Mouse (Mus musculus) heart, embryonic 12.5 days (tissue): ENCODE data around the gene Tcl1b1. TPM values are rescaled to one million over a fixed set of nuclear protein-coding genes. Genes with fewer than 3 reads are reported as not detected.
"Not testable (repeated sequence)": the region's sequence is repeated elsewhere in the genome, so short reads cannot be mapped to it uniquely, and the experiment has no call there.

Experiments used
- ATAC-seq: fragments of 200-750 bp; cut with Nextera tagmentation; 2 replicates; pipeline ENCODE4 v1.8.0; 2017; ENCODE audit warnings: moderate TSS enrichment, moderate library complexity; ENCODE audit not compliant: insufficient number of reproducible peaks, low FRiP score
- H3K27ac ChIP-seq: fragments of 300-500 bp; sonication (generic); 2 replicates; pipeline ENCODE4 v1.5.1; 2016; ENCODE audit warnings: mild to moderate bottlenecking, moderate library complexity; ENCODE audit not compliant: poor library complexity, severe bottlenecking
- H3K27me3 ChIP-seq: fragments of 300-500 bp; sonication (generic); replicated peaks from 2 replicates; pipeline ENCODE4 v1.6.1; 2016; ENCODE audit warnings: mild to moderate bottlenecking, moderate library complexity
- H3K36me3 ChIP-seq: fragments of 300-500 bp; sonication (generic); 2 replicates; pipeline ENCODE4 v1.6.1; 2016; ENCODE audit warnings: mild to moderate bottlenecking, moderate library complexity
- H3K4me1 ChIP-seq: fragments of 300-500 bp; sonication (generic); replicated peaks from 2 replicates; pipeline ENCODE4 v1.6.1; 2016; ENCODE audit warnings: mild to moderate bottlenecking
- H3K4me2 ChIP-seq: fragments of 300-500 bp; sonication (generic); 2 replicates; pipeline ENCODE4 v1.6.1; 2016; ENCODE audit warnings: mild to moderate bottlenecking, moderate library complexity
- H3K4me3 ChIP-seq: fragments of 300-500 bp; sonication (generic); 2 replicates; pipeline ENCODE4 v1.5.1; 2016; ENCODE audit warnings: mild to moderate bottlenecking
- H3K9ac ChIP-seq: fragments of 300-500 bp; sonication (generic); 2 replicates; pipeline ENCODE4 v1.6.1; 2016; ENCODE audit warnings: mild to moderate bottlenecking, moderate library complexity
- H3K9me3 ChIP-seq: fragments of 300-500 bp; sonication (generic); replicated peaks from 2 replicates; pipeline ENCODE4 v1.6.1; 2016; ENCODE audit warnings: mild to moderate bottlenecking, moderate library complexity
- WGBS: fragments of 180-500 bp; shearing (Covaris S2); methylation state at CpG from one replicate; pipeline ENCODE4 v1.1.7; 2016; 5-methylcytosine and 5-hydroxymethylcytosine counted together
- polyA plus RNA-seq: library from polyadenylated mRNA; unstranded; fragments of >200 nt; fragmentation: Nextera tagmentation; extraction: Ambion mirVana; gene quantifications from 2 replicates; pipeline ENCODE4 v1.2.1, GENCODE M21; 2016

Gene Tcl1b1
- polyA plus RNA-seq, 1 experiment from 2014 or later, result not detected

DNA sequence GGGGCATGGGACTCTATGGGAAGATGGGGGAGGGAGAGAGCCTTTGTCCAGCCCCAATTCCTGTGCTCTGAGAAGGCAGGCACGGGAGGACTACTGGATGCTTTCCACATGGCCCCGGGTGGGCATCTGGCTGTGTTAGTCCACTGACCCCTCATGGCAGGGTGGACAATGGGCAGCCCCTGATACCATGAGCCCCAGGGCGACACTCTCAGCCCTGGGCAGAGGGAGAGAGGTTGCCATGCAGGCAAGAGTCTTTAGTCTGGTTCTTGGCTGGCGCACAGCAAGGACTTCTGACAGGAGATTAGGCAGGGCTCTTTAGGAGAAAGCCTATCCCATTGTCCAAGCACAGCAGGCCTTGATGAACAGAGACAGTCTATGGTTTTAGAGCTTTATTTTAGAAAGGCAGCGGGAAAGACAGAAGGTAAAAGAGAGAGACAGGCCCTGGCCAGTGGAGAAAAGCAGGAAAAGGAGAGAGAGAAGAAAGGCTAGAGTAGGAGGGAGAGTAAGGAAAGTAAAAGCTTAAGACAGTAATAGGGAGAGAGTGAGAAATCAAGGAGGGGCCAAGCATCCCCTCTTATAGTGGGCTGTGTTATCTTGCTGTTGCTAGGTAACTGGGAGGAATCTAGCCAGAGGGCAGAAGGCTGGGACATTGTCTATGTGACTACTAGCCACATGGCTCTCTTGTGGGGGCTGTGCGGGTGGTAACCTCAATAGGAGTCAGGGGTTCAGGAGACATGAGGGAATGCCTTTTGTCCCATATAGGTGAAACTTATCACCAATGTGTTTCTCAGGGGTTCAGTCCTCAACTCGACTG, 40.4 kb downstream of the Tcl1b1 start:
- H3K27me3 ChIP-seq, H3K27ac ChIP-seq, H3K9ac ChIP-seq, H3K4me3 ChIP-seq, H3K36me3 ChIP-seq, H3K9me3 ChIP-seq, ATAC-seq, H3K4me1 ChIP-seq, H3K4me2 ChIP-seq: not testable (repeated sequence)
- 59% methylated on average over 7 of the region's 7 CpGs for WGBS

DNA sequence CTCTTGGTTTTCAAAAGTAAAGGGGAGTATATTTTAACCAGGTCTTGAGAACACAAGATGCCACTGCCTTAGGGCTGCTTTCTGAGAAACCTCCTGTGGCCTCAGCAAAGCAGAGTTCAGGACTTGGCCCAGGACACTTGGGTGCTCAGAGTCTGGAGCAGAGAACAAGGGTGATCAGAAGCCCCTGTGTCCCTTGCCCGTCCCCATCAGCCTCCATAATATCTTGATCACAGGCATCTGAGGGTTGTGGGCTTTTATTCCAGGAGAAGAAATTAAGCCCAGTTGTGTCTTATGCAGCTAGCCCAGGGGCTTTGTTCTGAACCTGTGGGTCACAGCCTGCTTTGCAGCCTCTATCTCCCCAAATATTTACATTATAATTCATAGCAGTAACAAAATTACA, 42.2 kb downstream of the Tcl1b1 start, which contains the start of gene Tcl1b4:
TSS of gene Tcl1b4 (plus strand) at position 301 of the 400 bp plus-strand sequence.
- 68% methylated on average over 1 of the region's 1 CpGs for WGBS
- H3K36me3 ChIP-seq, H3K27ac ChIP-seq, H3K9ac ChIP-seq, H3K27me3 ChIP-seq, H3K4me1 ChIP-seq, H3K4me3 ChIP-seq, ATAC-seq, H3K9me3 ChIP-seq, H3K4me2 ChIP-seq: not testable (repeated sequence)

DNA sequence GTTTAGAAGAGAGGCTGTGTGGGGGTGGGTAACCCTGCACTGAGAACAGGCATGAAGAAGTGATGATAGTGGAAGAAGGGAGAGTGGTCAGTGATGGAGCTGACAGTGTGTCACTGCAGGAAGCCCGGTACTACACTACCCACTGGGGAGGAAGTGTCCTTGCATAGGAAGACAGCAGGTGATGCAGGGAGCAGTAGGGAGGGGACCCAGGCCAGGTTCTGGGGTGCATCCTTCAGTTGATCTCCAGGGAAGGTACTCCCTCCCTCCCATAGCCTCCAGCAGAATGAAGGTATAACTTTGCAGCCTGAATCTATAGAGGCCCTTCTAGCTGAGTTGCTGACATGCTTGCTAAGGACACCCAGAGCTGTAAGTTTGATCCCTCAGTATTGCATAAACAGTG, 47.6 kb downstream of the Tcl1b1 start:
- Histone ChIP-seq H3K4me1 (no peaks in the 10 kb centered on the region), H3K4me2 (no peak overlapping the region), H3K9me3 (no peaks in the 10 kb centered on the region), H3K27me3 (no peaks in the 10 kb centered on the region), H3K36me3 (no peaks in the 10 kb centered on the region), H3K4me3 (no peak overlapping the region), H3K27ac (no peak overlapping the region), H3K9ac (no peak overlapping the region)
- ATAC-seq, result no peak
- WGBS, result 38% methylated on average over 1 of the region's 1 CpGs

DNA sequence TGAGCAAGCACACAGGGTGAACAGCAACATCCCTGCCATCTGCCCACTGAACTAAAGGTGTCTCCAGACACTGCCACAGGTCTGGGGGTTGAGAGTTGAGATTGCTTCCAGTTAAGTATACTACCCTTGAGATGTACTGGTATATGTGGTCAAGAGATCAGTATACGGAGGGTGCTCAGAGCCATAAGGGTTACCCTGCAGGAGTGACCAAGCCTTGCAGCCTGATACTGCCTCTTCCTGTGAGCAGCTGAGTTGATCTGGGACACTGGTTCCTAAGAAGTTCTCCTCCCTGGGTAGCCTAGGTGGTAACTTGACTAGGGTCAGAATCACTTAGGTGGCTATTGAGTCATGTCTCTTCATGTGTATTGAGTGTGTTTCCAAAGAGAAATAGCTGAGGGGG, 49.0 kb downstream of the Tcl1b1 start:
- no peak overlapping the region for H3K27ac ChIP-seq
- H3K9ac ChIP-seq, result no peak overlapping the region
- no peaks in the 10 kb centered on the region for H3K27me3 ChIP-seq
- WGBS, result 82% methylated on average over 1 of the region's 1 CpGs
- no peaks in the 10 kb centered on the region for H3K36me3 ChIP-seq
- no peaks in the 10 kb centered on the region for H3K9me3 ChIP-seq
- no peaks in the 10 kb centered on the region for H3K4me1 ChIP-seq
- no peak overlapping the region for H3K4me2 ChIP-seq
- no peak overlapping the region for H3K4me3 ChIP-seq
- ATAC-seq, result no peak

DNA sequence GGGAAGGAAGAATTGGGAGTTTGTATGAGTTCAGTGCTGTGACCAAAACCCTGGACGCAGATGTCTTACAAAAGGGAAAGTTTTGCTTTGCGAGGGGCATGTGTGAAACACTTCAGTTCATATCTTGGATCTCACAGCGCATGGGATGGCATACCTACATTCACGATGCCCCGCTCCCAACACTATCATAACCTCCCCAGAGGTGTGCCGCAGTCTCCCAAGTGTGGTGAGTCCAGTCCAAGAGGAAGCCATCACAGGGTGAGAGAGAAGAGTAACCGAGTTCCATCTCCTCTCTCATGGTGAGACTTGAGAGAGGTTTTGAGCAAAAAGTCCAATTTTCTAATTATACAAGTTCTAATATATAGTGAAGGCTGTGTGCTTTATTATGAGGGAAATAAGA, 49.7 kb downstream of the Tcl1b1 start:
- Histone ChIP-seq H3K4me1 (no peaks in the 10 kb centered on the region), H3K9me3 (no peaks in the 10 kb centered on the region), H3K4me2 (no peak overlapping the region), H3K27me3 (no peaks in the 10 kb centered on the region), H3K4me3 (no peak overlapping the region), H3K9ac (no peak overlapping the region), H3K36me3 (no peaks in the 10 kb centered on the region), H3K27ac (no peak overlapping the region)
- 85% methylated on average over 7 of the region's 7 CpGs for WGBS
- no peak for ATAC-seq

Other genes starting within 250 kb of the Tcl1b1 start
- 0.19 and 0.32 TPM in 2 replicates for gene Syne3, start 149.9 kb upstream of the Tcl1b1 start, polyA plus RNA-seq
- gene Glrx5, start 127.0 kb upstream of the Tcl1b1 start, polyA plus RNA-seq, result 203 and 206 TPM in 2 replicates
- gene Tcl1b2, start 13.7 kb upstream of the Tcl1b1 start, polyA plus RNA-seq, result not detected in 2 replicates
- gene Tcl1b5, start 16.7 kb downstream of the Tcl1b1 start, polyA plus RNA-seq, result not detected in 2 replicates
- not detected in 2 replicates for gene Tcl1b3, start 31.4 kb downstream of the Tcl1b1 start, polyA plus RNA-seq
- gene Tcl1b4, start 42.3 kb downstream of the Tcl1b1 start, polyA plus RNA-seq, result not detected in 2 replicates
- not detected in 2 replicates for gene Tcl1, start 63.1 kb downstream of the Tcl1b1 start, polyA plus RNA-seq
- gene Tunar, start 174.2 kb downstream of the Tcl1b1 start, polyA plus RNA-seq, result 0.10 and 0.15 TPM in 2 replicates